Mouse (Mus musculus): ENCODE measurements at regions not wholly inside any gene's neighbourhood (a gene's known extent, or its start where the extent isn't known, plus 50 kb on each side); places are given as distances from the start of the nearest gene placed in this dataset.

DNA sequence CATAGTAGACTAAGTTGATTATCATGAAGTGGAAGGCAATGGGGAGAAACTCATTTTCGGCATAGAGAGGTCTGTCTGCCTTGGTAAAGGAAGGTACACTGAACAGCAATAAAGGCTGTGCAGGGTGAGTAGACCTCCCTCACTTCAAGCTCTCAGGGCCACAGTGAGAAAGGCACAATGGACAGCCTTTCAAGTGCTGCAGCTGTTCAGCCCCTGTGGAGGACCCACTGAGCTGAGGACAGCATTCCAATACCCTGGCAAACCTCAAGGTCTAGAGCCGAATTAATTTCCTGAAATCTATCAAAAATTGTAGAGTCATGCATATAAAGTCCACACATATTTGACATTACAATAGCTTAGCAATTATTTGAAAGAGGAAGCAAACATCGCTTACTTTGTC lies 69.8 kb upstream of the Mpdz start:
- ATAC-seq (ENCODE audit: insufficient number of reproducible peaks, low FRiP score, low TSS enrichment, low read depth) (no peak), DNase-seq (ENCODE audit: low spot score) (no peak)
- 87% methylated on average over 3 of the region's 3 CpGs for WGBS
- H3K9me3 ChIP-seq (ENCODE audit: control insufficient read depth, low read length) = no peaks in the 10 kb centered on the region
- no peaks in the 10 kb centered on the region for H3K27me3 ChIP-seq (ENCODE audit: control insufficient read depth, insufficient read depth, low read length)
- H3K9ac ChIP-seq (ENCODE audit: low read length) = no peak overlapping the region
- H3K4me2 ChIP-seq (ENCODE audit: low read depth, severe bottlenecking) = no peak overlapping the region
- no peak overlapping the region for H3K4me3 ChIP-seq (ENCODE audit: low read depth, low read length)
- no peak overlapping the region for H3K27ac ChIP-seq (replicated peaks; ENCODE audit: low read depth, low read length)
- no peaks in the 10 kb centered on the region for H3K36me3 ChIP-seq (ENCODE audit: control insufficient read depth, insufficient read depth, low read length)
- H3K4me1 ChIP-seq (ENCODE audit: control insufficient read depth, insufficient read depth, low read length) = no peaks in the 10 kb centered on the region

DNA sequence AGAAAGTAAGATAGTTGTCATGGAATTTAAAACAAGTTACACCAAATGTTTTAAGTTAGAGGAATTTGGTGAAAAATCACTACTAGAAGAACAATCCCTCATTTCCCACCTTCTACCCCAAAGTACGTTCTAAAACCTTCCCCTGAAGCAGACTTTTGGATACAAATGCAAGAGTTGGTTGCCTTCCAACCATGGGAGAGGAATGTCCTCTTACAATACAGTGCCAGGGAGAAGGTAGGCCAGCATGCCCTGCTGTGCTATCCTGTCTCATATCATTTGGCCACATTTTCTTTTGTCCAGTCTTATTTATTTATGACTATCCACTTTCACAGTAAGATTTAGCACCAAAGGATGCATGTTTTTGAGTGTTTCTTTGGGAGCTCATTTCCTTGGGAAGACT lies 66.2 kb upstream of the Mpdz start:
- H3K27me3 ChIP-seq (ENCODE audit: control insufficient read depth, insufficient read depth, low read length) = no peaks in the 10 kb centered on the region
- H3K4me3 ChIP-seq (ENCODE audit: low read depth, low read length) = no peak overlapping the region
- 94% methylated on average over 1 of the region's 1 CpGs for WGBS
- ATAC-seq (ENCODE audit: insufficient number of reproducible peaks, low FRiP score, low TSS enrichment, low read depth) = no peak
- no peak for DNase-seq (ENCODE audit: low spot score)
- no peak overlapping the region for H3K27ac ChIP-seq (replicated peaks; ENCODE audit: low read depth, low read length)
- no peaks in the 10 kb centered on the region for H3K36me3 ChIP-seq (ENCODE audit: control insufficient read depth, insufficient read depth, low read length)
- H3K4me2 ChIP-seq (ENCODE audit: low read depth, severe bottlenecking) = no peak overlapping the region
- H3K4me1 ChIP-seq (ENCODE audit: control insufficient read depth, insufficient read depth, low read length) = no peaks in the 10 kb centered on the region
- H3K9me3 ChIP-seq (ENCODE audit: control insufficient read depth, low read length) = no peaks in the 10 kb centered on the region
- no peak overlapping the region for H3K9ac ChIP-seq (ENCODE audit: low read length)

DNA sequence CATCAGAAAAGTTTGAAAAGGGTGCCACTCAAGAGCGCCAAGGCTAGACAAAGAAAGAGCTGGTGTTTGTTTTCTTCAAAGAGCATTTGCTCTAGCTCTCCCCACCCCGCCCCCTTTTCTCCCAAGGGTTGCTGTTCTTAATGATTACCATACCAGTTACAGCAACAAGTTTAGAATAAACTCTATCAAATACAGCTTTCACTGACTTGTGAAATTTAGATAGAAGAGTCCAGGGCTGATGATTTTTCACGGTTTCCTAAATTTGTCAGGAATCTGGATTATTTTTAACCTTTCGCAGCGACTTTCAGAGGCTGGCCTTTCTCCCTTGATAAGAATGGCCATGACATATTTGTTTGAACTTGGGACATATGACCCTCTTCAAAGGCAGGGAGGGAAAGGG lies 64.2 kb upstream of the Mpdz start:
- no peaks in the 10 kb centered on the region for H3K9me3 ChIP-seq (ENCODE audit: control insufficient read depth, low read length)
- H3K4me3 ChIP-seq (ENCODE audit: low read depth, low read length) = no peak overlapping the region
- no peaks in the 10 kb centered on the region for H3K36me3 ChIP-seq (ENCODE audit: control insufficient read depth, insufficient read depth, low read length)
- no peak for ATAC-seq (ENCODE audit: insufficient number of reproducible peaks, low FRiP score, low TSS enrichment, low read depth)
- WGBS = 90% methylated on average over 5 of the region's 5 CpGs
- no peaks in the 10 kb centered on the region for H3K27me3 ChIP-seq (ENCODE audit: control insufficient read depth, insufficient read depth, low read length)
- no peak overlapping the region for H3K27ac ChIP-seq (replicated peaks; ENCODE audit: low read depth, low read length)
- no peak for DNase-seq (ENCODE audit: low spot score)
- no peak overlapping the region for H3K4me2 ChIP-seq (ENCODE audit: low read depth, severe bottlenecking)
- H3K9ac ChIP-seq (ENCODE audit: low read length) = no peak overlapping the region
- H3K4me1 ChIP-seq (ENCODE audit: control insufficient read depth, insufficient read depth, low read length) = no peaks in the 10 kb centered on the region

DNA sequence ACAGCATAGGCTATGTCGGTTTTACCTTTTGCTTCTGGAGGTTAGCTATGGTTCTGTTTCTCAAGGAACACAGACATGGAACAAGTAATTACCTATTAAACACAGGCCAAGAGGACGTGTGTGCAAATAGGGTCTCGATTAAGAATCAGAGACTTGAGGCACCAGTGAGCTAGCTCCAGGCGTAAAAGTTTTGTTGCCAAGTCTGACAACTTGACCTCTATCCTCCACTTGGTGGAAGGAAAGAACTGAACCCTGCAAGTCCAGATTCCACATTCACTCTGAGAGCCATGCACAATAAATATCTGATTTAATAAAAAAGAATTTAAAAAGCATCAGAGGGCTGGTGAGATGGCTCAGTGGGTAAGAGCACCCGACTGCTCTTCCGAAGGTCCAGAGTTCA lies 63.7 kb upstream of the Mpdz start:
- ATAC-seq (ENCODE audit: insufficient number of reproducible peaks, low FRiP score, low TSS enrichment, low read depth) = no peak
- 88% methylated on average over 6 of the region's 6 CpGs for WGBS

DNA sequence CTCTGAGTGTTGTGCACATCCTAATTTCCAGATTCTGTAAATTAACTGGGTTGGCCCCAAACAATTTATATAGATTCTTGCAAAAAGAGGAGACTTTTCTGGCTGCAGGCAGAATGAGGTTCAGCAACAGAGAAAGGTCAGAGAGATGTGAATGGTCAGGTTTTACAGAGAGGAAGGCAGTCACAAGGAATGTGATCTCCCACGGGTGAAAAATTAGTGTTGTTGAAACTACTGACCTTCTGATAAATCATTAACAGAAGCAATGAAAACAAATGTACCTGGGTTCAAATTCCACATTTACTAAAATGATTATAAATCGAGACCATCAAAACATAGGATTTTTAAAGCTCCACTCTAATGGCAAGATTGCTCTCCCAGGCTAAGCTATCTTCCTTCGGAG lies 62.5 kb upstream of the Mpdz start:
- Histone ChIP-seq H3K36me3 (ENCODE audit: control insufficient read depth, insufficient read depth, low read length) (no peaks in the 10 kb centered on the region), H3K9ac (ENCODE audit: low read length) (no peak overlapping the region), H3K27ac (replicated peaks; ENCODE audit: low read depth, low read length) (no peak overlapping the region), H3K4me1 (ENCODE audit: control insufficient read depth, insufficient read depth, low read length) (no peaks in the 10 kb centered on the region), H3K4me2 (ENCODE audit: low read depth, severe bottlenecking) (no peak overlapping the region), H3K27me3 (ENCODE audit: control insufficient read depth, insufficient read depth, low read length) (no peaks in the 10 kb centered on the region), H3K4me3 (ENCODE audit: low read depth, low read length) (no peak overlapping the region), H3K9me3 (ENCODE audit: control insufficient read depth, low read length) (no peaks in the 10 kb centered on the region)
- DNase-seq (ENCODE audit: low spot score) (no peak), ATAC-seq (ENCODE audit: insufficient number of reproducible peaks, low FRiP score, low TSS enrichment, low read depth) (no peak)
- WGBS = 72% methylated on average over 3 of the region's 3 CpGs

More for the DNA sequence above, 63.7 kb upstream of the Mpdz start:
- Histone ChIP-seq H3K27ac (replicated peaks; ENCODE audit: low read depth, low read length) (no peak overlapping the region), H3K9ac (ENCODE audit: low read length) (no peak overlapping the region), H3K9me3 (ENCODE audit: control insufficient read depth, low read length) (no peaks in the 10 kb centered on the region), H3K4me2 (ENCODE audit: low read depth, severe bottlenecking) (no peak overlapping the region), H3K4me3 (ENCODE audit: low read depth, low read length) (no peak overlapping the region), H3K36me3 (ENCODE audit: control insufficient read depth, insufficient read depth, low read length) (no peaks in the 10 kb centered on the region), H3K4me1 (ENCODE audit: control insufficient read depth, insufficient read depth, low read length) (no peaks in the 10 kb centered on the region), H3K27me3 (ENCODE audit: control insufficient read depth, insufficient read depth, low read length) (no peaks in the 10 kb centered on the region)
- DNase-seq (ENCODE audit: low spot score) = no peak

DNA sequence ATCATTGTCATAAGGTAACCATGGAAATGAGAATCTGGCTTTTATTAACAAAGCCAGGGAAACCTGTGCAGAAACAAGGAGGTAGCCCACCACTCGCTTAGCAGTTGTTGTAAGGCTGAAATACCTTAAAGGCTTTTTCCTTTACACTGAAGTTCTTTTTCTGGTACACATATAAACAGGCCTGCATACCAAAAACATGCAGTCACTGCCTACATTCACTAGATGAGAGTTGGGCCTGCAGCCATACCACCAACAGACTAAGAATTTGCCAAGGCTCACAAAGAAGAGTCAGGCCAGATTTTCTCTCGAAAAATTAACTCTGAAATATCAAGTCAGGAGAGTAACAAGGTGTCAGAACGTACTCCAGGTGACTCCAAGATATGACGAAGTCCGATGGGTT lies 61.3 kb upstream of the Mpdz start:
- DNase-seq (ENCODE audit: low spot score) = no peak
- 76% methylated on average over 5 of the region's 5 CpGs for WGBS

DNA sequence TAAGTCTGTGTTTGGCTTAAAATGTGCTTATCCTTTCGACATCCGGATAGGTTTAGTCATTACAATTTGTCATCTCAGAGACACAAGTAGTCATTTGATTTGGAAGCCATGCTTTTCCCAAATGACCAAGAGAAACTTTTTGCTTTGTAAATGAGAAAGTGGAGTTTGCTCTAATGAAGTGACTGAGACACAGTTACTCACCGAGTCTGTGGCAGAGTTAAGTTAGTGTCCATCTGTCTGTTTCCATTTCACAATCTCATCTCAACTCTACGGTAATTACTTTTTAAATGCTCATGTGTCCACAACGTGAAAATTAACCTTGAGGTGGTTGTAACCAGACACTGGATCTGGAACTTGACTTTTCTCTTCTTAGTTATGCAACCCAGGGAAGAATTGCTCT lies 59.2 kb upstream of the Mpdz start:
- DNase-seq (ENCODE audit: low spot score) = no peak
- Histone ChIP-seq H3K4me1 (ENCODE audit: control insufficient read depth, insufficient read depth, low read length) (no peaks in the 10 kb centered on the region), H3K27ac (replicated peaks; ENCODE audit: low read depth, low read length) (no peak overlapping the region), H3K4me3 (ENCODE audit: low read depth, low read length) (no peak overlapping the region), H3K4me2 (ENCODE audit: low read depth, severe bottlenecking) (no peak overlapping the region), H3K27me3 (ENCODE audit: control insufficient read depth, insufficient read depth, low read length) (no peaks in the 10 kb centered on the region), H3K9ac (ENCODE audit: low read length) (no peak overlapping the region), H3K9me3 (ENCODE audit: control insufficient read depth, low read length) (no peaks in the 10 kb centered on the region), H3K36me3 (ENCODE audit: control insufficient read depth, insufficient read depth, low read length) (no peaks in the 10 kb centered on the region)
- WGBS = 65% methylated on average over 5 of the region's 5 CpGs
- ATAC-seq (ENCODE audit: insufficient number of reproducible peaks, low FRiP score, low TSS enrichment, low read depth) = no peak

More for the DNA sequence above, 61.3 kb upstream of the Mpdz start:
- Histone ChIP-seq H3K4me2 (ENCODE audit: low read depth, severe bottlenecking) (no peak overlapping the region), H3K27ac (replicated peaks; ENCODE audit: low read depth, low read length) (no peak overlapping the region), H3K27me3 (ENCODE audit: control insufficient read depth, insufficient read depth, low read length) (no peaks in the 10 kb centered on the region), H3K9me3 (ENCODE audit: control insufficient read depth, low read length) (no peaks in the 10 kb centered on the region), H3K9ac (ENCODE audit: low read length) (no peak overlapping the region), H3K4me1 (ENCODE audit: control insufficient read depth, insufficient read depth, low read length) (no peaks in the 10 kb centered on the region), H3K4me3 (ENCODE audit: low read depth, low read length) (no peak overlapping the region), H3K36me3 (ENCODE audit: control insufficient read depth, insufficient read depth, low read length) (no peaks in the 10 kb centered on the region)
- ATAC-seq (ENCODE audit: insufficient number of reproducible peaks, low FRiP score, low TSS enrichment, low read depth) = no peak

DNA sequence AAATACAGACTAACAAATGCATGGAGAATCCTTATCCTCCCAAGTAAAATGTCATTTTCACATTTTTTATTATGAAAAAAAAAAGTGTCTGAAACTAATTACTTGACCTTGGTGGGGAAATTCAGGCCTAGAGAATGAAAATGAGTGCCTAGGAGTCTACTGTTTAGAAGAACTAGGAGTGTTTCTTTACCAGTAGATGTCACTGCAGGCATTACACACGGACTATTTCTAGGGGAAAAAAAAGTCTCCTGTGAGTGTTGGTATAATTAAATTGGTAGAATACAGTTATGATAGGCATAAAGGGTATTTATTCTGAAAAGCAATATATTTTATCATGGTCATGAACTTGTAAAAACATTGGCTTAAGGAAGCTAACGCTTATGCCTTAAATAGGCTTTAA lies 55.5 kb upstream of the Mpdz start:
- no peak overlapping the region for H3K4me3 ChIP-seq (ENCODE audit: low read depth, low read length)
- H3K36me3 ChIP-seq (ENCODE audit: control insufficient read depth, insufficient read depth, low read length) = no peaks in the 10 kb centered on the region
- H3K4me2 ChIP-seq (ENCODE audit: low read depth, severe bottlenecking) = no peak overlapping the region
- H3K27ac ChIP-seq (replicated peaks; ENCODE audit: low read depth, low read length) = no peak overlapping the region
- DNase-seq (ENCODE audit: low spot score) = no peak
- no peaks in the 10 kb centered on the region for H3K4me1 ChIP-seq (ENCODE audit: control insufficient read depth, insufficient read depth, low read length)
- H3K27me3 ChIP-seq (ENCODE audit: control insufficient read depth, insufficient read depth, low read length) = no peaks in the 10 kb centered on the region
- no peak overlapping the region for H3K9ac ChIP-seq (ENCODE audit: low read length)
- no peak for ATAC-seq (ENCODE audit: insufficient number of reproducible peaks, low FRiP score, low TSS enrichment, low read depth)
- WGBS = 62% methylated on average over 2 of the region's 2 CpGs
- no peaks in the 10 kb centered on the region for H3K9me3 ChIP-seq (ENCODE audit: control insufficient read depth, low read length)

DNA sequence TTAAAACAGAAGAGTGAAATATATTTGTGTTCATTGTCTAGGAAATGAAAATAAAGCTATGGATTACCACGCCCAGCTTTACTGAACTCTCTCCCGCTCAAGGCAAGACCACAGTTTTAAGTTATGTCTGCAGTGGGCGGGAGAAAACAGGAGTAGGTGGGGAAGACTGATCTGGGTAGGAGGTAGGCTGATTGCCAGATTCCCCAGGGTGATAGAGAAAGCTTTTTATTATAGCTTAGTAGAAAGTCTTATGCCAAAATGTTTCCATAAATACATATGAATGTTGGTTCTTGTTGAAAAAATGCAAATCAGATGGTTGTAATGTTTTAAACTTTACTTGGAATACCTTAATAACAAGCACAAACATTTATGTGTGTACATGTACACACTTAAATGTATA lies 50.2 kb upstream of the Mpdz start:
- Histone ChIP-seq H3K36me3 (ENCODE audit: control insufficient read depth, insufficient read depth, low read length) (no peaks in the 10 kb centered on the region), H3K27me3 (ENCODE audit: control insufficient read depth, insufficient read depth, low read length) (no peaks in the 10 kb centered on the region), H3K9me3 (ENCODE audit: control insufficient read depth, low read length) (no peaks in the 10 kb centered on the region), H3K27ac (replicated peaks; ENCODE audit: low read depth, low read length) (no peak overlapping the region), H3K4me3 (ENCODE audit: low read depth, low read length) (no peak overlapping the region), H3K4me2 (ENCODE audit: low read depth, severe bottlenecking) (no peak overlapping the region), H3K9ac (ENCODE audit: low read length) (no peak overlapping the region), H3K4me1 (ENCODE audit: control insufficient read depth, insufficient read depth, low read length) (no peaks in the 10 kb centered on the region)
- WGBS = 90% methylated on average over 3 of the region's 3 CpGs
- ATAC-seq (ENCODE audit: insufficient number of reproducible peaks, low FRiP score, low TSS enrichment, low read depth) = no peak
- no peak for DNase-seq (ENCODE audit: low spot score)

Measured in limb, embryonic 11.5 days (tissue).